Mouse (Mus musculus) ES-CJ7 (cell line): Measurements from ENCODE around the gene Efnb1.
A peak's percentile ranks its signal among the peaks of the same experiment; 100 is the strongest.

Source experiments
- DNase-seq: peaks from one replicate; pipeline ENCODE4 v3.0.0; 2011; ENCODE audit warnings: low read depth, low spot score

The Efnb1 gene

DNA sequence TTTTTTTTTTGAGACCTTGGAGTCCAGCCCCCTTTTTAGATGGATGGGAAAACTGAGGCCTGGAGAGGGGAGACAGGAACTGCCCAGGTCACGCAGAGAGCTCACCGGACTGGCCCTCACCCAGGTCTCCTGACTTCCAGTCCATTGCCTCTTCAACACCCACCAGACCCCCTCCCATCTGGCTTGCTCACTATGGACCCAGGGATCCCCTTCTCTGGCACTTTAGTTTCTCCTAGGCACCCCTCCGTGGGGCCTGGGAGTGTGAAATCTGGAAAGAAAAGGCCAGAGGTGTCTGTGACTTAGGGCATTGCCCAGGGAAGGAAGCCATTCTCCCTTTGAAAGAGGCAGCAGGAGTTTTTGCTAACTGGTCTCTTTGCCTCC is 17.3 kb downstream of the Efnb1 start:
- DNase-seq = no peak

DNA sequence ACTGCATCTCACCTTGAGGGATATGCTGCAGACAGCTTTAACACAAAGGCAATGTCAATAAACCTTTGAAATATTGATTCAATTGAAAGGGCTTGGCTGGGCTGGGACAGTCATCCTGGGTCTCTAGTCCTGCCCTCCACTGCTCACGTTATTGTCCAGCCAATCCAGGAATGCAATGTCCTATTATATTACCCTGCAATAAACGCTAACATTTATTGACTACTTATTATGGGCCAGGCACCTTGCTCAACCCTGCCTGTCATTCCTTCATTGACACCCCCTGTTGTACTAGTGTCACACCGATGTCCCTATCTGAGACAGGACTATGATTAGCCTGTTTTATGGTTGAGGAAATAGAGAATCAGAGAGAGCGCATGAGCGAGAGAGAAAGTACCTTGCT is 18.4 kb downstream of the Efnb1 start:
- DNase-seq = no peak

DNA sequence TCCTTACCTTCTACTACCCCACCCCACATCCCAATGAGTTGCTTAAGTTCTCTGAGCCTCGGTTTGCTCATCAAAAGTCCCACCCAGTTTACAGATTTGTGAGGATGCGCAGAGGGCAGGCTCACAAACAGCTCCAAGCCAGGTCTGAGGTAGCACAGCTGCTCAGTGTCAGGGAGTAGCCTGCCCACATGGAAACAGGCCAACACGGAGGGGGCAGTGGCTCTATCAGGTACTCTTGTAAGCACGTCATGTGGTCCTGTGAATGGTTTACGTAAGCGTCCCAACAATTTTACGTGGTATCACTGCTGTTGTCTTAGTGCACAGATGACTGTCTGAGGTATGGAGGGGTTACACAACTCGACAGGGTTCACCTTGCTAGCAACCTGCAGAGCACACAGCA is 23.1 kb downstream of the Efnb1 start:
- no peak for DNase-seq

DNA sequence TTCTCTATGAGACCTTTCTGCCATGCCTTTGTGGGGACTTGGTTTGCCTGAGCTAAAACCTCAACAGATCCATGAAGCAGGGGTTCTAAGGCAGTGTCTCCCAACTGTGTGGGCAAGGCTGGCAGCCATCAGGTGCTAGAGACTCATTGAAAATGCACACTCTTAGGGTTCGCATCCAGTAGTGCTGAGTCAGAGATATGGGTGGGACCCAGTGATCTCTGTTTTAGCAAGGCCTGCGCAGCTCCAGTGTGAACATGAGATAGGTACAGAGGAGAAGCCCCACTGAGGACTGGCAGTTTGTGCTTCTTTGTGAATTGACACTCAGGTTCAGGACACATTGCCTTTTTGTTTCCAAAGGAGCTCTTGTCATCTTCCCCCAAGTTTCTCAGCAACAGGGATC is 28.2 kb downstream of the Efnb1 start:
- no peak for DNase-seq

DNA sequence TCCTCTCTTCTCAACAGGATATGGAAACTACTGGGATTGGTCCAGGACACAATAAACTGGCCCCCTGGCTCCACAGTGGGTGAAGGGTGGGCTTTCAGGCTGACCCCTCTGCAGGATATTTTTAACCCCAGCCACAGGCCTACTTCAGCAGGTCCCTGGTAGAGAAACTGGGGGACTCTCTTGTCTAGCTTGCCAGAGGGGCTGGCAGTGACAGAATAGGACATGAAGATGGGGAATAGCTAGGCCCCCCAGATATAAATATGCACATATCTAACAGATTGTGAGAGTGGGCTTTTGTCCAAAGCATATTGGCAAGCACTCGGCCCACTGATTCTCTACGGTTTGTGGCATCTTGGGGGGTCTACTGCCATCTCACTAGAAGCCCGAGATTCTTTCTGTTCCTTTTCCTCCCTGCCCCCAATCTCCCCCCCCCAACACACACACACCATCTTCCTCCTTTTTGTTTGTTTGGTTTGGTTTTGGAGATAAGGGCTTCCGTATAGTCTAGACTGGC is 29.0 kb downstream of the Efnb1 start:
- DNase-seq = no peak

DNA sequence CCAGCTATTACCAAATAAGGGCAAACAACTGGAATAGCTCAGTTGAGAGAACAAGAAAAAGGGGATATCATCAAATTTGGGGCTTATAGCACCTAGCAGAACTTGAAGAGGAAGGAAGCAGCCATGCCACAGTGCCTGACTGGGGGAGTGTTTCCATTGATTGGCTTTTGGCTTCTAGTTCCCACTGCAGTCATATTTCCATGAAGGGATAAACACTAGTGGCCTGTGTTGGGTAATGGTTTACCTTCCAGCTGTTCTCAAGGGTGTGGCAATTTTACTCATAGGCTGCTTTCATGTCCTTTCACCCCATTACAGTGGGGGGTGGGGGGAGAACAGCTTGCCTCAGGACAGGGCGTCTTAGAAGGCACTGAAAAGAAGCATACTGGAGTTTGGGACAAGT is 31.1 kb downstream of the Efnb1 start:
- no peak for DNase-seq

DNA sequence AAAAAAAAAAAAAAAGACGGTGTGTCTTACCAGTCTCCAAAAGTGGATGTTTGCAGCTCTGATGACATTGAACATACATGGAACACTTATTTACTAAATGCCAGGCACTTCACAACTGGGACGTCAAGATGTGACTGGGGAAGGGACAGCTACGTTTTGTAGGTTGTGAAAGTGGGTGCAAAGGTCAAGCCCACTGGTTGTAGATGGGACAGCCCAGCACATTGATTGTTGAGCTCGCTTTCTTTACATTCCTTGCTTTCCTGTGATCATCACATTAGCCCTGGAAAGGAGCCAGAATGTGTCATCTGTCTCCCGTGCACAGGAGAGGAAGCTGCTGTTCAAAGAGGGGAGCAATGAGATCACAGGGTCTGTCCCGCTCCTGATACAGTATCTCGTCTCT is 31.6 kb downstream of the Efnb1 start:
- no peak for DNase-seq

DNA sequence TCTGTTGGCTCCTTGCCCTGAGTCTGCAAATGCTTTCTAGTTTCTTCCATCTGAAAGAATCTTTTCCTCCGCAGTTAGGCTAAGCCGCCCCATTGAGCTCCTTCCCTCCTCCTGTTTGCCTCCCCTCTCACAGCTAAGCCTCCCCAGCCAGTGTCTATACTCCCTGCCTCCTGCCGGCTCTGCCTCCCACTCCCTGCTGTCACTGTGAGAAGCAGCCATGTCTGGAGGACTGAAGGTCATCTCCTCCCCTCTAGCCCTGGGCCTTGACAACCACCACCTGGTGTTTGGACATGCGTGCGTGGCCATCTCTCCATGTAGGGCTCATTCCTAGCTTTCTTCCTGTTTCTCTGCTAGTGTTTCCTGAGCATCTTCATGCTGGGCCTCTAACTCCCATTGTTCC is 36.4 kb downstream of the Efnb1 start:
- no peak for DNase-seq

DNA sequence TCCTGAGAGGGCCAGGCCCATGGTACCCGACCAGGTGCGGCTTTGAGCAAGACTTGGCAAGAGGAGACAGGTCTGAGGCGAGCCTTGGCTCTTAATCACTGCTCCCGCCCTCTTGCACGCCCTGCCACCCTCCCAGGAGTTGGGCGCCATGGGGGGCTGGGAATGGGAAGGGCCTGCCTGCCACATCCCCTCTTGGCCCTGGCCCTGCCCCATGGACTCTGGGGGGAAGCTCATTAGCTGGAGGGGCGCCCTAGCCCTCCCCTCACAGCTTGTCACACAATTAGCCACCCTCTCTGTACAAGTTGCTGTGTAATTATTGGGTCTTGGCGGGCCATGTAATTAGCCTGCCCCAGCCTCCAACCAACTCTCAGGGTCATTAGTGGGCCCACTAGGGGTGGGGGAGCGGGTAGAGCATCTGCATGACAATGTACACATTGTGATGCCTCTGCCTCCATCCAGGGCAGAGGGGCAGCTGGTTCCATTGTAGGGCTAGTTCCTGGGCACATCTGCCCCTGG is 49.2 kb downstream of the Efnb1 start:
- peak; percentile 2 for DNase-seq

DNA sequence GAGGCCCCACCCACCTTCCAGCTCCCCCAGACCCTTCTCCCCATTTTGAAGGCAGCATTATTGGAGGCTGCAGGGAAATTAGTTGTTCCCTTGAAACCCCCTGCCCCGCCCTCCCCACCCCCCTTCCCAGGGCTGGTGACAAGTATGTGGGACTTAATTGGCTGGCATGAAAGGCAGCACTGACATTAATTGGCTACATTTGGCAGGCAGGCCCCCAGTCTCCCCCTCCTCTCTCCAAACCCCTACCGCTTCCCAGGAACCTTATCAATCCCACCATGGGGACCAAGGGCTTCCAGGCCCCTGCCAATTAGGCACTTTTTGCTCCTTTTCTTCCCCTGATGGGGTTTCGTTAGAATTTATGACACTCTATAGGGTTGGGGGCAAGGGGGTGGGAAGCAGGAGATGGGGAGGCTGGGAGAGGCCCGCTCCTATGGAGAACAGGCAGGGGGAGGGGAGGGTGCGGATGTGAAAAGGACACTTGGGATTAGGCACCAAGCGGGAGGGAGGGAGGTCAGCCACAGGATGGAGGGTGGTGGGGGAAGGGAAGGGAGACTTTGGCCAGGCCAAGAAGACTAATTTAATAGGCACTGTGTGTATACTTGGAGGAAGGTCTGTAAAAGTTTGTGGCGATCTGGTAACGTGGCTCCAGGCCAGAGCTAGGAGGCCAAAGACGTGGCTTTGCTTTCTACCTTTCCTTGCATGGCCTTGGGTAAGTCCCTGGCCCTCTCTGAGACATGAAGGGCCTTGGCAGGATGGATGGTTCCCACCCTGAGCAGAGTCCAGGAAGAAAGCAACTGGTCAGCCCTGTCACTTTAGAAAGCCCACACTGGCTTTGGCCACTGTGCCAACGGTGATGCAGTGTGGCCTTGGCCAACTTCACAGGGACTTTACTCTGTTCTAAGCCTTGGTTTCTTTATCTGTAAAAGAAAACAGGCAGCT is 50.8 kb downstream of the Efnb1 start:
- no peak for DNase-seq

DNA sequence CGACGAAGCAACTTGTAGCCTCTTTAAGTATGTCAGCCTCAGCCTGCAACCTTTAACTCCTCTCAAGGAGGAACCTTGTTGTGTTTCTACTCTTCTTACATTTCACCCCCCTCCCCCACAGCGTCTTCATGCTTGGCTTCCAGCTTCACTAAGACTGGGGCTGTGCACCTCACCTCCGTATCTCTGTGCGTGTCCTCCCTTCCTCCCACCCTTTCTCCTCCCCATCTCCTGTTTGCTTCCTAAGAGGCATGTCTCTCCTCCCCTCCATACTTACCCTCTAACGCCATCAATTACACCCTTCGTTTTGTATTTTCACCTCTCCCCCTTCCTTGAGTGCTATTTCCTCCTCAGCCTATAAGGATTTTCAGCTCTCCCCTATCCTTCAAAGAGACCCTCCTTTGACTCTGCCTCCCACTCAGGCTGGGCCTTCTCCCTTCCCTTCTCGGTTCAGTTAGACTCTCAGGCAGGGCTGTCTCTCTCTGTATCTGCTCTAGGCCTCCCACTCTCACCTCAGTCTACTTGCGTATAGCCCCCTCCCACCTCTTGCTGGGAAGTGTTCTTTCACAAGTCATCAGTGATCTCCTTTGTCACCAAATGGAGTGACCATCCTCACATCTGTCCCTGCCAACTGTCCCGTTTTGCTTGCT is 55.6 kb downstream of the Efnb1 start:
- no peak for DNase-seq

DNA sequence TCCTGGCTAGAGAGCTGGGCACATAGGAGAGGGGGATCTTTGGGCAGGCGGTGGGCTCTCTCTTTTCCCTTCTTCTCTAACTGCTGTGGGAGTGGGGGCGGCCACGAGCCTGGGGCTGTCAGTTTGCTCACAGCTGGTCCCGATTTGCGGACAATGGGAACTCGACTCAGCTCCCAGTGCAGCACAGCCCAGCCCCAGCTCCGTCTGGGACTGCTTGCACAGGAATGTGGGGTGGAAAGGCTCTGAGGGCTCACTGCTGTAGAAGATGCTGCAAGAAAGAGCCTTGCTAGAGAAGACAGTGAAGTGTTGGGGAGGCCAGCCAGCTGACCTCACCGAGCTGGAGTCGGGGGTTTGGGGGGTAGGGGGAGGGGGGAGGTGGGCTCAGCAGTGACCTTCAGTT is 61.0 kb downstream of the Efnb1 start:
- no peak for DNase-seq

DNA sequence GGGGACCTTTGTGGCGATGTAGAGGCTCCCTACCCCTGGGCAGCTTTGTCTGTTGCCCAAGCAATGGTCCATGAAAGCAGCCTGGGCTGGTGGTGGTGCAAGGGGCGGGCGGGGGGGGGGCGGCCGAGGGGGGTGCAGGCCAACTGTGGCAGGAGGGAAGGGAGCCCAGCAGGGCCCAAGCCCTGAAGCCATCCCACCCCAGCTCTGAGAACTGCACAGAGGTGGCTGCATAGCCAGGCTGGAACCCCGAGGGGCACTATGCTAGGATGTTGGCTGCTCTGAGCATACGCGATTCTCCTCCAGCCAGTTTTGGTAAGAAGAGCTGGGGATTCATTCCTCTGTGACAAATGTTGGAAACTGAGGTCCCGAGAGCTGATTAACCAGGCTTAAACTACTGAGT is 62.6 kb downstream of the Efnb1 start:
- DNase-seq = no peak
